Comparison of ENCODE assay signal across 7 mouse cellular contexts in the genomic region with DNA sequence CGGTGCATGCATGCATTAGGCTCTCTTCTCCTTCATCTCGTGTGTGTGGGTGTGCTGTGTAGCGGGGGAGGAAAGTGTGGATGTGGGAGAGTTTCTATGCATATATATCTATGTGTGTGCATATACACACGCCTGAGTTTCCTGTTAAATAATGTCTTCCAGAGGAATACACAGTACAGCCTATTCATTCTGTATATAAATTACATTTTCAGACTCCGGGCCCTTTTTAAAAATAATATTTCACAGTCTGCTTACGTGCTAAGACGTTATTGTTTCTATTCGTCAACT. TPM values are rescaled to one million over a fixed set of nuclear protein-coding genes. Genes with fewer than 3 reads are reported as not detected.
DNase-seq lines count a peak whose midpoint lies in the region; ATAC-seq and TF ChIP-seq lines count a peak whose summit lies in the region.

No protein-coding gene starts in this region.

- no peaks in the 10 kb centered on the region for H3K9me3 ChIP-seq in lung, embryonic 16.5 days (ENCODE audit: control insufficient read depth, low read length)
- H3K9me3 ChIP-seq in forebrain, embryonic 10.5 days: no peaks in the 10 kb centered on the region
- no peaks in the 10 kb centered on the region for H3K9me3 ChIP-seq in limb, embryonic 11.5 days (ENCODE audit: control insufficient read depth, low read length)

- TF ChIP-seq POLR2A in small intestine, adult 2 months (IDR thresholded peaks at IDR 0.05; ENCODE audit: low read depth, low read length): no peak

- H3K4me3 ChIP-seq in lung, embryonic 16.5 days (ENCODE audit: low read length): peak overlapping the region; percentile 91
- peak overlapping the region; percentile 93 for H3K4me3 ChIP-seq in forebrain, embryonic 10.5 days
- peak overlapping the region; percentile 81 for H3K4me3 ChIP-seq in limb, embryonic 11.5 days (ENCODE audit: low read depth, low read length)
- H3K4me3 ChIP-seq in small intestine, adult 2 months (ENCODE audit: low read depth, low read length): peak overlapping the region; percentile 83

- WGBS in lung, embryonic 16.5 days: 11% methylated on average over 8 of the region's 8 CpGs
- 22% methylated on average over 8 of the region's 8 CpGs for WGBS in forebrain, embryonic 10.5 days
- WGBS in limb, embryonic 11.5 days: 20% methylated on average over 8 of the region's 8 CpGs
- 8% methylated on average over 8 of the region's 8 CpGs for WGBS in small intestine, adult 2 months

- H3K4me2 ChIP-seq in lung, embryonic 16.5 days (ENCODE audit: low read depth, low read length): peak overlapping the region; percentile 65
- peak overlapping the region; percentile 49 for H3K4me2 ChIP-seq in limb, embryonic 11.5 days (ENCODE audit: low read depth, severe bottlenecking)

- no peak for TF ChIP-seq CTCF in small intestine, adult 2 months (IDR thresholded peaks at IDR 0.05; ENCODE audit: extremely low read depth, insufficient read length, insufficient replicate concordance, low read depth, low read length)

- DNase-seq in lung, postnatal 25 days (ENCODE audit: low spot score): no peak
- DNase-seq in forebrain, embryonic 10.5 days (ENCODE audit: extremely low spot score, low spot score): no peak
- no peak for DNase-seq in limb, embryonic 11.5 days (ENCODE audit: low spot score)
- DNase-seq in thymus, postnatal 10 days (ENCODE audit: low spot score in 2 of 2): no peak
- DNase-seq in left cerebral cortex, adult 8-10 months (ENCODE audit: low spot score in 2 of 2): no peak

- no peaks in the 10 kb centered on the region for H3K27me3 ChIP-seq in lung, embryonic 16.5 days (ENCODE audit: control insufficient read depth, insufficient read depth, low read depth, low read length)
- no peaks in the 10 kb centered on the region for H3K27me3 ChIP-seq in forebrain, embryonic 10.5 days (ENCODE audit: poor library complexity, severe bottlenecking)
- H3K27me3 ChIP-seq in limb, embryonic 11.5 days (ENCODE audit: control insufficient read depth, insufficient read depth, low read length): no peaks in the 10 kb centered on the region
- H3K27me3 ChIP-seq in small intestine, adult 2 months (ENCODE audit: control insufficient read depth, insufficient read depth, low read length): no peaks in the 10 kb centered on the region

- ATAC-seq in lung, embryonic 16.5 days (ENCODE audit: low read depth): no peak
- ATAC-seq in limb, embryonic 11.5 days (ENCODE audit: insufficient number of reproducible peaks, low FRiP score, low TSS enrichment, low read depth): peak; percentile 31; the same call in 1 of the 2 replicates

- peak overlapping the region; percentile 86 for H3K9ac ChIP-seq in lung, embryonic 16.5 days (ENCODE audit: low read length)
- H3K9ac ChIP-seq in limb, embryonic 11.5 days (ENCODE audit: low read length): peak overlapping the region; percentile 67

- peak overlapping the region; percentile 42; the same call in 1 of the 2 replicates for H3K27ac ChIP-seq in lung, embryonic 16.5 days (ENCODE audit: low read length)
- H3K27ac ChIP-seq in forebrain, embryonic 10.5 days: peak overlapping the region; percentile 93
- H3K27ac ChIP-seq in limb, embryonic 11.5 days (replicated peaks; ENCODE audit: low read depth, low read length): no peak overlapping the region
- H3K27ac ChIP-seq in small intestine, adult 2 months (ENCODE audit: insufficient read depth, low read depth, low read length): peak overlapping the region; percentile 36; the same call in 1 of the 2 replicates

- peaks cover 8% of the 10 kb centered on the region for H3K4me1 ChIP-seq in lung, embryonic 16.5 days (replicated peaks; ENCODE audit: control insufficient read depth, insufficient read depth, low read length)
- H3K4me1 ChIP-seq in forebrain, embryonic 10.5 days: peaks cover 20% of the 10 kb centered on the region
- no peaks in the 10 kb centered on the region for H3K4me1 ChIP-seq in limb, embryonic 11.5 days (ENCODE audit: control insufficient read depth, insufficient read depth, low read length)
- no peaks in the 10 kb centered on the region; the same call in 1 of the 2 replicates for H3K4me1 ChIP-seq in small intestine, adult 2 months (ENCODE audit: control insufficient read depth, insufficient read depth, insufficient read length, low read length)

- H3K36me3 ChIP-seq in lung, embryonic 16.5 days (ENCODE audit: control insufficient read depth, insufficient read depth, low read length): peaks cover 18% of the 10 kb centered on the region
- H3K36me3 ChIP-seq in forebrain, embryonic 10.5 days (replicated peaks): peaks cover 57% of the 10 kb centered on the region
- peaks cover 3% of the 10 kb centered on the region; the same call in 1 of the 2 replicates for H3K36me3 ChIP-seq in limb, embryonic 11.5 days (ENCODE audit: control insufficient read depth, insufficient read depth, low read length)
- H3K36me3 ChIP-seq in small intestine, adult 2 months (ENCODE audit: control insufficient read depth, insufficient read depth, low read length): peaks cover 19% of the 10 kb centered on the region

RNA-seq across cellular contexts. Expression of a gene that starts 0.4 kb away (rescaled TPM):
- polyA plus RNA-seq in lung, embryonic 16.5 days (2015; fragmentation: Nextera tagmentation; extraction: Ambion mirVana): 116 and 117 TPM in 2 replicates
- polyA plus RNA-seq in forebrain, embryonic 10.5 days (2016; fragmentation: Nextera tagmentation; extraction: Ambion mirVana): 118 and 121 TPM in 2 replicates
- polyA plus RNA-seq in limb, embryonic 11.5 days (2014; fragmentation: Nextera tagmentation; extraction: Ambion mirVana): 118 and 122 TPM in 2 replicates
- 37.2 and 54.3 TPM in 2 replicates for polyA plus RNA-seq in small intestine, adult 2 months (2012; rRNA removed)
- total RNA-seq in left cerebral cortex, adult 8-10 months (2022): 100 to 1,000 TPM in 2 of 4 experiments, 10 to 100 TPM in 2; 96.3 to 105 (median 100) TPM

RNA-seq across cellular contexts. Expression of a gene that starts 0.5 kb away (rescaled TPM):
- polyA plus RNA-seq in lung, embryonic 16.5 days (2015; fragmentation: Nextera tagmentation; extraction: Ambion mirVana): 15.0 and 18.4 TPM in 2 replicates
- polyA plus RNA-seq in forebrain, embryonic 10.5 days (2016; fragmentation: Nextera tagmentation; extraction: Ambion mirVana): 27.1 and 30.0 TPM in 2 replicates
- polyA plus RNA-seq in limb, embryonic 11.5 days (2014; fragmentation: Nextera tagmentation; extraction: Ambion mirVana): 24.9 and 25.0 TPM in 2 replicates
- 0.72 and 1.0 TPM in 2 replicates for polyA plus RNA-seq in small intestine, adult 2 months (2012; rRNA removed)
- total RNA-seq in left cerebral cortex, adult 8-10 months (2022): 1 to 10 TPM; 1.8 to 2.3 (median 2.0) TPM

RNA-seq across cellular contexts. Expression of a gene that starts 26.0 kb away (rescaled TPM):
- polyA plus RNA-seq in lung, embryonic 16.5 days (2015; fragmentation: Nextera tagmentation; extraction: Ambion mirVana): 136 and 146 TPM in 2 replicates
- polyA plus RNA-seq in forebrain, embryonic 10.5 days (2016; fragmentation: Nextera tagmentation; extraction: Ambion mirVana): 247 and 262 TPM in 2 replicates
- 155 and 161 TPM in 2 replicates for polyA plus RNA-seq in limb, embryonic 11.5 days (2014; fragmentation: Nextera tagmentation; extraction: Ambion mirVana)
- 9.0 and 21.2 TPM in 2 replicates for polyA plus RNA-seq in small intestine, adult 2 months (2012; rRNA removed)
- total RNA-seq in left cerebral cortex, adult 8-10 months (2022): 1 to 10 TPM; 1.4 to 2.0 (median 1.7) TPM

RNA-seq across cellular contexts. Expression of a gene that starts 31.6 kb away (rescaled TPM):
- polyA plus RNA-seq in lung, embryonic 16.5 days (2015; fragmentation: Nextera tagmentation; extraction: Ambion mirVana): 564 and 584 TPM in 2 replicates
- 757 and 765 TPM in 2 replicates for polyA plus RNA-seq in forebrain, embryonic 10.5 days (2016; fragmentation: Nextera tagmentation; extraction: Ambion mirVana)
- polyA plus RNA-seq in limb, embryonic 11.5 days (2014; fragmentation: Nextera tagmentation; extraction: Ambion mirVana): 661 and 703 TPM in 2 replicates
- 395 and 1,026 TPM in 2 replicates for polyA plus RNA-seq in small intestine, adult 2 months (2012; rRNA removed)
- total RNA-seq in left cerebral cortex, adult 8-10 months (2022): 100 to 1,000 TPM; 243 to 272 (median 259) TPM

RNA-seq across cellular contexts. Expression of a gene that starts 52.7 kb away (rescaled TPM):
- polyA plus RNA-seq in lung, embryonic 16.5 days (2015; fragmentation: Nextera tagmentation; extraction: Ambion mirVana): 0.34 and 1.2 TPM in 2 replicates
- not detected in 2 replicates for polyA plus RNA-seq in forebrain, embryonic 10.5 days (2016; fragmentation: Nextera tagmentation; extraction: Ambion mirVana)
- not detected in 2 replicates for polyA plus RNA-seq in limb, embryonic 11.5 days (2014; fragmentation: Nextera tagmentation; extraction: Ambion mirVana)
- polyA plus RNA-seq in small intestine, adult 2 months (2012; rRNA removed): 23.1 and 23.5 TPM in 2 replicates
- total RNA-seq in left cerebral cortex, adult 8-10 months (2022): under 1 TPM; 0.33 to 0.87 (median 0.71) TPM
